Mouse (Mus musculus) embryonic fibroblast, embryonic 13.5 days (primary cell): ENCODE data around the gene Ybx3.

Experiments
- CTCF ChIP-seq: IDR thresholded peaks from 2 replicates; pipeline ENCODE4 v1.5.1; 2011; ENCODE audit warnings: mild to moderate bottlenecking, control low read depth, low read length, moderate library complexity, borderline replicate concordance; ENCODE audit not compliant: insufficient read depth
- POLR2A ChIP-seq: IDR thresholded peaks from 2 replicates; pipeline ENCODE4 v1.6.1; 2011; ENCODE audit warnings: low read depth, mild to moderate bottlenecking, control low read depth, low read length, moderate library complexity

DNA sequence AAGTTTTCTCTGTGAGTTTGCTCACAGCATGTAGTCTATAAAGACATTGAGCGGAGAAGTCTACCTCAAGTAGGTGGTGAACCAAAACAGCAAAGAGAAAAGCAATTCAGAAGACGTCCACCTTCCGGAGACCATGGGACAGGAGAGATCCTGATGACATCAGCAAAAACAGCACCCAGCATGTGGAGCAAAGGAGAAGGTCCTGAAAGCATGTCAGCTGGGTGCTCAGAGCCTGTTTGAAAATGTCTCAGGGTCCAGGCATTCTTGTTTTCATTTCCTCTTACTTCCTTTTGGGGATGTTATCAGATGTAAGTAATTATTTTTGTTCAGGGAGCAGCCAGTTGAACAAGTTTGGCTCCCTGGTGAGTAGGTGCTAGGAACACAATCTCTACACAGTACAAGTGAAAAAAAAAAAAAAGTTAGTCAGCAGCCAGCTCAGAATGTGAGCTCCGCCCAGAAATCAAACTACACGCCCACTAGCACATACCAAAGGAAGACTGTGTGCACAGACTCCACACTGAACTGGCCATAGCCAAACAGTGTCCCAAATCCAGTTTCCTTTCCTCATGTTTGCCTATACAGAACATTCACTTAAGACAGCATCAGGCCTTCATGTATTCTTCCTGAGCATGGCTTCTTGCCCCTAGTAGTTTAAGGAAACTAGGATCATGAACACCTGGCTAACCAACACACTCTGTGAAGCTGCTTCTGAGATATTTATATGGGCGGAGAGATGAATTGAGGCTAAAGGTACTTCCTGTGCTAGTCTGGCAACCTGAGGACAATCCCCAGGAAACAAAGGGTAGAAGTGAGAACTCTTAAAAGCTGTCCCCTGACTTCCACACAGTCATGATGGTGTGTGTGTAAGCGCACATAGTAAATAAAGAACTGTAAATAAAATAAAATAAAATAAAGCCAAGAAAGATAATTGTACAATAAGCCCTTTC, 71.8 kb downstream of the Ybx3 start:
- no peak for TF ChIP-seq POLR2A
- TF ChIP-seq CTCF: no peak
